ENCODE assay signal across 8 mouse cellular contexts in the genomic region with DNA sequence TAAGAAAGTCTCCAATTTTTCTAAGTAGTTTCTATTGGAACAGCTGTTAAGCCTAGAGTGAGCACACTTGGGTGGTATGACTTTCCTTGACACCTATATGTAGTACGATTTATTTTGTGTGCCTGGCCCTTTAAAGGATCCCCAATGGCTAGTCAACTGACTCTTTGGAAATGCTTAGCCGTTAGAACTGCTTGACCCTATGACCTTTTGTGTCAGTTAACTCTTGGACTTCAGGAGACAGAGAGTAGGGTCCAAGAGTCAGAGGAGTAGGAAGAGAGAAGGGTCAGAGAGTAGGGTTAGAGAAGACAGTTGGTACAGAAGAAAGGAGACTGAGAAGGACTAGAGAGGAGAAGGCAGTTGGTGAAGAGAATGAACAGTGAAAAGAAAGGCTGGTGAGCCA. TPM values are rescaled to one million over a fixed set of nuclear protein-coding genes. Genes with fewer than 3 reads are reported as not detected.
DNase-seq lines count a peak whose midpoint lies in the region; ATAC-seq lines count a peak whose summit lies in the region.

Tlk2 (plus strand) TSS at position 292 of the 400 bp plus-strand sequence.

- H3K9ac ChIP-seq in hindbrain, embryonic 16.5 days (ENCODE audit: low read depth, low read length) = no peak within 1 kb of the TSS
- peak within 1 kb of the TSS; percentile 100 for H3K9ac ChIP-seq in liver, embryonic 13.5 days

- peak; percentile 10 for DNase-seq in heart, adult 11 months
- DNase-seq in heart, adult 9 months (ENCODE audit: low spot score in 2 of 2) = no peak
- no peak for DNase-seq in adrenal gland, postnatal 25 days
- DNase-seq in gastrocnemius, postnatal 10 days = no peak
- DNase-seq in liver, embryonic 13.5 days = no peak
- DNase-seq in yolk sac, embryonic 10.5 days (ENCODE audit: low spot score) = peak; percentile 67
- DNase-seq in natural killer cell, adult 2 months (ENCODE audit: low spot score in 2 of 2) = no peak

- no peak within 1 kb of the TSS for H3K27ac ChIP-seq in hindbrain, embryonic 16.5 days (ENCODE audit: low read depth, low read length)
- H3K27ac ChIP-seq in liver, embryonic 13.5 days = peak within 1 kb of the TSS; percentile 95

- H3K27me3 ChIP-seq in hindbrain, embryonic 16.5 days (replicated peaks; ENCODE audit: control insufficient read depth, insufficient read depth, low read length) = no peaks in the 10 kb centered on the region
- H3K27me3 ChIP-seq in liver, embryonic 13.5 days = no peaks in the 10 kb centered on the region

- no peak within 1 kb of the TSS for H3K4me3 ChIP-seq in hindbrain, embryonic 16.5 days (ENCODE audit: low read length)
- peak within 1 kb of the TSS; percentile 98 for H3K4me3 ChIP-seq in liver, embryonic 13.5 days (replicated peaks)

- WGBS in hindbrain, embryonic 16.5 days = 41% methylated on average over 2 of the region's 2 CpGs
- 68% methylated on average over 2 of the region's 2 CpGs for whole genome bisulfite sequencing in liver, embryonic 13.5 days (ENCODE audit: insufficient replicate concordance)

- H3K4me1 ChIP-seq in hindbrain, embryonic 16.5 days (ENCODE audit: control insufficient read depth, insufficient read depth, low read depth, low read length) = peaks cover 19% of the 10 kb centered on the region
- H3K4me1 ChIP-seq in liver, embryonic 13.5 days (replicated peaks) = peaks cover 30% of the 10 kb centered on the region

- no peaks in the 10 kb centered on the region for H3K9me3 ChIP-seq in hindbrain, embryonic 16.5 days (ENCODE audit: control insufficient read depth, low read length)
- no peaks in the 10 kb centered on the region for H3K9me3 ChIP-seq in liver, embryonic 13.5 days (replicated peaks)

- H3K4me2 ChIP-seq in hindbrain, embryonic 16.5 days (ENCODE audit: low read length) = peak within 1 kb of the TSS; percentile 95
- peak within 1 kb of the TSS; percentile 94 for H3K4me2 ChIP-seq in liver, embryonic 13.5 days

- no peak for ATAC-seq in hindbrain, embryonic 16.5 days
- ATAC-seq in liver, embryonic 13.5 days (ENCODE audit: low read depth) = no peak

- no peaks in the 10 kb centered on the region for H3K36me3 ChIP-seq in hindbrain, embryonic 16.5 days (ENCODE audit: control insufficient read depth, insufficient read depth, low read length)
- peaks cover 8% of the 10 kb centered on the region; the same call in 1 of the 2 replicates for H3K36me3 ChIP-seq in liver, embryonic 13.5 days

RNA-seq across cellular contexts. Expression of gene Tlk2, which starts in this region (rescaled TPM):
- total RNA-seq in adrenal gland, postnatal 25 days (2021) = 52.7 and 54.9 TPM in 2 replicates
- 10 to 100 TPM; 39.6 to 48.6 TPM for total RNA-seq in gastrocnemius, postnatal 10 days (2021)
- 12.4 and 16.7 TPM in 2 replicates for polyA plus RNA-seq in hindbrain, embryonic 16.5 days (2015; fragmentation: Nextera tagmentation; extraction: Ambion mirVana)
- polyA plus RNA-seq in liver, embryonic 13.5 days (2015; fragmentation: Nextera tagmentation; extraction: Ambion mirVana) = 8.0 and 8.3 TPM in 2 replicates

Comparison
In these comparisons a context has a peak if more than half of its experiments do, and no peak if none do; other contexts are left out.
1. DNase-seq: peak in heart, adult 11 months (single experiment) and yolk sac, embryonic 10.5 days (single experiment); none in heart, adult 9 months (0 of 2), adrenal gland, postnatal 25 days (single experiment), gastrocnemius, postnatal 10 days (single experiment), liver, embryonic 13.5 days (single experiment) and natural killer cell, adult 2 months (0 of 2).